Mouse (Mus musculus) heart, postnatal 0 days (tissue): Measurements from ENCODE around the gene Tsnaxip1. TPM values are rescaled to one million over a fixed set of nuclear protein-coding genes. Genes with fewer than 3 reads are reported as not detected.
A peak's percentile ranks its signal among the peaks of the same experiment; 100 is the strongest.
"Not testable (repeated sequence)": the region's sequence is repeated elsewhere in the genome, so short reads cannot be mapped to it uniquely, and the experiment has no call there.

Experiments
- ATAC-seq: fragments of 200-750 bp; cut with Nextera tagmentation; 2 replicates; pipeline ENCODE4 v1.8.0; 2017; ENCODE audit warnings: low read depth, moderate number of reproducible peaks, moderate library complexity; ENCODE audit not compliant: insufficient read depth
- DNase-seq: peaks from one replicate; pipeline ENCODE4 v3.0.0-alpha.2; 2016; ENCODE audit warnings: low spot score
- H3K27ac ChIP-seq: fragments of 300-500 bp; sonication (generic); 2 replicates; pipeline ENCODE4 v1.5.1; 2014; ENCODE audit warnings: low read depth, mild to moderate bottlenecking
- H3K27me3 ChIP-seq: fragments of 300-500 bp; sonication (generic); 2 replicates; pipeline ENCODE4 v1.6.1; 2014; ENCODE audit warnings: low read length, mixed read lengths; ENCODE audit not compliant: control insufficient read depth, insufficient read depth
- H3K36me3 ChIP-seq: fragments of 300-500 bp; sonication (generic); replicated peaks from 2 replicates; pipeline ENCODE4 v1.6.1; 2014; ENCODE audit warnings: low read length, mixed read lengths; ENCODE audit not compliant: control insufficient read depth, insufficient read depth
- H3K4me1 ChIP-seq: fragments of 300-500 bp; sonication (generic); 2 replicates; pipeline ENCODE4 v1.6.1; 2014; ENCODE audit warnings: antibody characterized with exemption; ENCODE audit not compliant: control insufficient read depth, insufficient read depth
- H3K4me2 ChIP-seq: fragments of 300-500 bp; sonication (generic); 2 replicates; pipeline ENCODE4 v1.6.1; 2014; ENCODE audit warnings: low read depth, mild to moderate bottlenecking, low read length, moderate library complexity
- H3K4me3 ChIP-seq: fragments of 300-500 bp; sonication (generic); 2 replicates; pipeline ENCODE4 v1.5.1; 2014; ENCODE audit warnings: low read depth, low read length
- H3K9ac ChIP-seq: fragments of 300-500 bp; sonication (generic); replicated peaks from 2 replicates; pipeline ENCODE4 v1.6.1; 2014; ENCODE audit warnings: low read depth, low read length, mixed read lengths
- H3K9me3 ChIP-seq: fragments of 300-500 bp; sonication (generic); replicated peaks from 2 replicates; pipeline ENCODE4 v1.6.1; 2016; ENCODE audit warnings: low read length; ENCODE audit not compliant: control insufficient read depth
- CTCF ChIP-seq: IDR thresholded peaks from 2 replicates; pipeline ENCODE4 v1.5.1; 2016; ENCODE audit warnings: antibody characterized with exemption, control low read depth, low read depth
- EP300 ChIP-seq: IDR thresholded peaks from 2 replicates; pipeline ENCODE4 v1.6.1; 2016; ENCODE audit warnings: antibody characterized with exemption, low read depth
- WGBS: fragments of 180-500 bp; shearing (Covaris S2); extraction: QIAGEN DNeasy Blood & Tissue Kit; methylation state at CpG from one replicate; pipeline ENCODE4 v1.1.7; 2014; 5-methylcytosine and 5-hydroxymethylcytosine counted together
- polyA plus RNA-seq: library from polyadenylated mRNA; unstranded; fragments of >200 nt; fragmentation: Nextera tagmentation; extraction: Ambion mirVana; gene quantifications from 2 replicates; pipeline ENCODE4 v1.2.1, GENCODE M21; 2015
- total RNA-seq: library from RNA; depleted of rRNA; stranded (reverse); fragments of >200 nt; gene quantifications from 2 replicates; pipeline ENCODE4 v1.2.3, GENCODE M21; 2014; ENCODE audit warnings: low replicate concordance

The Tsnaxip1 gene
- total and polyA plus RNA-seq, 2 experiments from 2014 or later, result not detected

DNA sequence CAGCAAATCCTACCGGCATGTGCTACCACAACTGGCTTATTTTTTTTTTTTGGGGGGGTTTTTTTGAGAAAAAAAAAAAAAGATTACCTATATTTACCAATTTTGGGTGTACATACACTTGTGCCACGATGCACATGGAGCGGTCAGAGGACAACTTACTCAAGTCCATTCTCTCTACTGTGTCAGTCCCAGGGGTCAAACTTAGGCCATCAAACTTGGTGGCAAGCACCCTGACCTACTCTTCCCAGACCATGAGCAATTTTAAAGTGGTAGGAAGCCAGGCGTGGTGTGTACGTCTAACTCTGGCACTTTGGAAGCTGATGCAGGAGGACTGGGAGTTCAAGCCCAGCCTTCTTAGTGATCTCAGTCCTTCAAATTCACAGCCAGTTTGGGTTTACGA, 14.3 kb upstream of the Tsnaxip1 start:
- Histone ChIP-seq H3K4me3 (no peak overlapping the region), H3K27ac (no peak overlapping the region), H3K27me3 (no peaks in the 10 kb centered on the region), H3K9me3 (no peaks in the 10 kb centered on the region), H3K4me2 (no peak overlapping the region), H3K36me3 (peaks cover 8% of the 10 kb centered on the region; the same call in 1 of the 2 replicates), H3K9ac (no peak overlapping the region), H3K4me1 (peaks cover 7% of the 10 kb centered on the region; the same call in 1 of the 2 replicates)
- DNase-seq (no peak), ATAC-seq (no peak)
- TF ChIP-seq EP300 (no peak), CTCF (no peak)
- WGBS, result 94% methylated on average over 6 of the region's 6 CpGs

DNA sequence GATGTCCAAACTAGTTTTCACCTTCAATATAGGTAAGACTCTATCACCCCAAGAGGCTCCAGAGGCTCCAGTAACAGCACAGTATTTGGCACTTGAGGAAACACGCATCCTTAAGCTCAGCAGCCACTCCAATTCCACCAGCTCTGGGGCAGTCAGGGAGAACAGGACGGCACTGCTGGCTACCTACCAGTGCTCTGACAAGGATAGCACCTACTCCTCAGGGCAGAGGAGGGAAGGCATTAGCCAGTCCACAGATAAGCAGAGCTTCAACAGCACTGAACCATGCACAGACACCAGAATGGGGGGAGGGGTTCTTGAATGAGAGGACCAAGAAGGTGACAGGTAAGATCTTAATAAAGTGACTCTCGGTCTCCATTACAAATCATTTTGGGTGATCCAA, 7.9 kb upstream of the Tsnaxip1 start:
- no peak for TF ChIP-seq EP300
- TF ChIP-seq CTCF, result no peak
- Histone ChIP-seq H3K27me3 (no peaks in the 10 kb centered on the region), H3K27ac (no peak overlapping the region), H3K4me1 (no peaks in the 10 kb centered on the region), H3K4me3 (no peak overlapping the region), H3K9ac (no peak overlapping the region), H3K9me3 (no peaks in the 10 kb centered on the region), H3K36me3 (peaks cover 44% of the 10 kb centered on the region; the same call in 1 of the 2 replicates), H3K4me2 (no peak overlapping the region)
- WGBS, result 83% methylated on average over 3 of the region's 3 CpGs
- ATAC-seq (no peak), DNase-seq (no peak)

DNA sequence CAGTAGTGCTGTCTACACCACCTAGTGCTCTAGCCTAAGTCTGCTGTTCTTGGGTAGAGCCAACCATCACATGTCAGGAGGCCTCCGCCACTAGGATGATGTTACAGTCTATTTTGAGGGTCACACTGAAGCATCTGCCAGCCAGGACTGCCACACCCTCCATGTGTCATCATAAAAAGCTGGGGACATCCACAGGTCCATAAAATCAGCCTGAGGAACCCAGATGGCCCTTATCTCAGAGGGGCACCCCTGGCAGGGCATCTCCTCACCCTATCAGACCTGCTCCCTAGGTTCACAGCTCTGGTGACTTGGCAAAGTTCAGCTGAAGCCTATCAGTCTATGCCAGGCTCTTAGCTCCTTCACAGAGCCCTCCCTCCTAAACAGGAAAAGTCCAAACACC, 6.6 kb upstream of the Tsnaxip1 start:
- no peak overlapping the region for H3K4me3 ChIP-seq
- H3K36me3 ChIP-seq, result peaks cover 50% of the 10 kb centered on the region
- peak; percentile 27 for DNase-seq

DNA sequence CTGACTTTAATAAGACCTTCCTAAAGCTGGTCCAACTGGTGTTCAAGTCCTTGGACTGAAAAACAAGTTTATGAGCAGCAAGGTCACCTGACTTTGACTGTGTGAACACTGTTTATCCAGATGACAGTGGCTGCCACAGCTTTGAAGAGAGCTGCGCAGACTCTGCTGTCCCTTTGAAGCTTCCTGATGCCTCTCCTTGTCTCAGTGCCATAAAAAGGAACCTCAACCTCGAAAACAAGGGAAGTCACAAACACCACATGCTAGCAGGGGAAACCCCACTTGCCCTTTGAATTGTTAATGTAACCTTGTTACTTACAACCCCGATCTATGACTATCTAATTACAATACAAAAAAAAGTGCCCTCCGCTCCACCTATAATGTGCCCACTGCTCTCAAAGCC, 2.0 kb upstream of the Tsnaxip1 start:
- H3K4me2 ChIP-seq, result peak overlapping the region; percentile 89
- no peaks in the 10 kb centered on the region for H3K27me3 ChIP-seq
- 71% methylated on average over 4 of the region's 4 CpGs for WGBS
- H3K4me3 ChIP-seq, result 0 out of 2 replicates have a peak overlapping the region, but pooled peaks have one; percentile 99
- ATAC-seq (no peak), DNase-seq (no peak)
- H3K27ac ChIP-seq, result no peak overlapping the region
- no peak for TF ChIP-seq CTCF
- TF ChIP-seq EP300, result no peak
- peaks cover 42% of the 10 kb centered on the region for H3K36me3 ChIP-seq
- peak overlapping the region; percentile 95; the same call in 1 of the 2 replicates for H3K9ac ChIP-seq
- H3K9me3 ChIP-seq, result no peaks in the 10 kb centered on the region
- peaks cover 9% of the 10 kb centered on the region for H3K4me1 ChIP-seq

More for the DNA sequence above, 6.6 kb upstream of the Tsnaxip1 start:
- ATAC-seq, result peak; percentile 82; the same call in 1 of the 2 replicates
- Histone ChIP-seq H3K9me3 (no peaks in the 10 kb centered on the region), H3K4me1 (peaks cover 3% of the 10 kb centered on the region), H3K9ac (no peak overlapping the region), H3K27ac (peak overlapping the region; percentile 38; the same call in 1 of the 2 replicates), H3K4me2 (no peak overlapping the region), H3K27me3 (no peaks in the 10 kb centered on the region)
- WGBS, result 75% methylated on average over 1 of the region's 1 CpGs
- TF ChIP-seq CTCF (no peak), EP300 (no peak)

DNA sequence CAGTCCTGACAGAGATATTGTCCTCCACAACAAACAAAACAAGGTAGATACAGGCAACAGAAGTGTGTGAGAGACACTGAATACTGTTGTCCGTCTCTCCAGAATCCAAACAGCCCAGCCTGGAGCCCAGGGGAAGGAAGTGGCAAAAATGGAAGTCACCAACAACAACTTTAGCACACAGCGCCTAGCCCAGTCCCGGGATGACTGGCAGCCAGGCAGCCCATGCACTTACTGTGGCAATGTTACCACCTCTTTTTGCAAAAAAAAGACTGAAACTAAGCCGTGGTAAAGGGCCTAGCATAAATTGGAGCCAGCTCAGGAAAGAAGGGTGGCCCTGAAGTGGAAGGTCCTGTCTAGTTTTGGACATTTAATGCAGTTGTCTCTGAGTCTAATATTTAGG, 1.2 kb upstream of the Tsnaxip1 start:
- WGBS, result 6% methylated on average over 4 of the region's 4 CpGs
- TF ChIP-seq CTCF (no peak), EP300 (no peak)
- Histone ChIP-seq H3K27me3 (no peaks in the 10 kb centered on the region), H3K4me2 (peak overlapping the region; percentile 89), H3K4me1 (peaks cover 9% of the 10 kb centered on the region), H3K9ac (peak overlapping the region; percentile 95), H3K36me3 (peaks cover 33% of the 10 kb centered on the region), H3K27ac (peak overlapping the region; percentile 88), H3K9me3 (no peaks in the 10 kb centered on the region), H3K4me3 (peak overlapping the region; percentile 99)
- DNase-seq (no peak), ATAC-seq (no peak)

DNA sequence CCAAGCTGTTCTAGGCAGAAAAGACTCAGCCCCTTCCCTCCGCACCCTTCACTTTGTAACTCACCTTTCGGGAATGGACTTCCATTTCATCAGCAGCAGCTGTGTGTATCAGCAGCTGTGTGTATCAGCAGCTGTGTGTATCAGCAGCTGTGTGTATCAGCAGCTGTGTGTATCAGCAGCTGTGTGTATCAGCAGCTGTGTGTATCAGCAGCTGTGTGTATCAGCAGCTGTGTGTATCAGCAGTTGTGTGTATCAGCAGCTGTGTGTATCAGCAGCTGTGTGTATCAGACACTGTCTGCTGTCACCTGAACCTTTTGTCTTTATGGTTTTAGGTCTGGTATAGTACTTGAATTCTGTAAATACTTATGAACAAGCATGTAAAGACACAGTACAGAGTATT, 6.2 kb downstream of the Tsnaxip1 start:
- 70% methylated on average over 2 of the region's 2 CpGs for WGBS
- not testable (repeated sequence) for H3K4me1 ChIP-seq, H3K4me2 ChIP-seq, H3K9me3 ChIP-seq, H3K27me3 ChIP-seq, ATAC-seq, H3K27ac ChIP-seq, H3K36me3 ChIP-seq, DNase-seq, H3K9ac ChIP-seq, H3K4me3 ChIP-seq
